Mouse (Mus musculus): ENCODE data around the gene Rbm43.
A peak's percentile ranks its signal among the peaks of the same experiment; 100 is the strongest.

DNA sequence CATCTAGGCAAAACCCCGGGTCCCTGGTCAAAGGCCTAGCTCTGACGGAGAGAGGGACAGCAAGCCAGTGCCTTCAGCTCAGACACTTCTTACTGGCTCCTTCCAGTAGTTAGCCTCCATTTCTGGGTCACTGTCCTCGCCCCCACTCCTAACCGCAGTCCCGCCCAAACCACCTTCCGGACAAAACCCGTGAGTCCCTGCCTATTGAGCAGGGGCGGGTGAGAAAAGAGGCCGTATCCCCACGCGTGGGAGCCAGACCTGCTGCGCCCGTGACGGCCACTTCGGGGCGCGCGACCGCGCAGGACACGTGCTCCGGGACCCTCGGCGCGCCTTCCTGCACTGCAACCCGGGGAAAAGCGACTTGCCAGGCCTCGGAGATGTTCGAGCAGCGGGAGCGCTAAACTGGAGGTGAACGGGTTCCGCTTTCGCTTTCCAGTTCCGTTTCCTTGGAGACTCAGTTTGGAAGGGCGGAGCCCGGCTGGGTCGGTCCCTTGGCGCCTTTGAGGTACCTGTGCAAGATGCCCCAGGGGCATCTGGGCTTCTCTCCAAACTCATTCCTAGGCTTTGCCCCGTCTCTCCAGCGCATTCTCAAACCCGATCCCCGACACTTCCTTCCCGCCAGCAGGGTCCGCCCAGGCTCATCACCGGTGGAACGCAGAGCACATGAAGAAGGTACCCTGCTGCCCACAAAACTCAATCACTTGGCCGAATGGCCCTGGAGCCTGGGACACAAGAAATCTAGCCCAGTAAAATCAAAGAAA lies at the start of gene Rbm43:
- TF ChIP-seq CTCF (IDR thresholded peaks at IDR 0.05; ENCODE audit: low read depth): peak; percentile 38; the same call in 1 of the 2 replicates
- TF ChIP-seq EP300 (IDR thresholded peaks at IDR 0.05; ENCODE audit: low read depth): no peak

All from liver, embryonic 14.5 days (tissue).